ENCODE assay signal across 25 mouse cellular contexts in the genomic region with DNA sequence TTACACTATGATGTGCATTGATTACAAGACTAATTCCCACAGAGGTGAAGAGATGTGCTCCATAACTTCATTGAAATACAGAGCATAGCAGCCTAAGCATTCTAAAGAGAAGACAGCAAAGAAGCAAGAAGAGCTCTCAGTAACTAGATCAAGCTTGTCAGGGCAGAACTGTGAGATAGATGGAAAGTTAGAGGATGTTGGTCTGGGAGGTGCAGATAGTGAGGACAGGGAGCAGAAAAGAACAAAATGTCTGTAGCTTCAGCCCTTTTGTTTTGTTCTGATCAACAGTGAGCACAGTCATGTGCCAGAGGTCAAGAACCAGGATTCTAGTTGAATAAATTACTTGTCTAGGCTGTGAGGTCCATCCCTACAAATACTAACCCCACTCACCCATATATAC.
DNase-seq lines count a peak whose midpoint lies in the region; ATAC-seq lines count a peak whose summit lies in the region.
"Had no signal": no experiment of that assay in that cellular context is flagged by ENCODE, and none has a peak within 500 bp of the region (broad histone marks: within the 10 kb centered on the region; RNA-seq: fewer than 3 reads in every experiment).

No protein-coding gene starts in this region.

- no peaks in the 10 kb centered on the region for H3K9me3 ChIP-seq in liver, embryonic 13.5 days (replicated peaks)
- no peaks in the 10 kb centered on the region for H3K9me3 ChIP-seq in liver, embryonic 16.5 days (replicated peaks; ENCODE audit: control insufficient read depth, low read length)
- H3K9me3 ChIP-seq: forebrain, embryonic 12.5 days; forebrain, embryonic 15.5 days; G1E; heart, embryonic 10.5 days; heart, embryonic 13.5 days had no signal

- 0 out of 2 replicates have a peak, but pooled peaks cover 3% of the 10 kb centered on the region for H3K36me3 ChIP-seq in liver, embryonic 13.5 days
- H3K36me3 ChIP-seq in liver, embryonic 16.5 days (ENCODE audit: control insufficient read depth, insufficient read depth), result no peaks in the 10 kb centered on the region
- H3K36me3 ChIP-seq: forebrain, embryonic 12.5 days; forebrain, embryonic 15.5 days; heart, embryonic 10.5 days had no signal

- H3K4me1 ChIP-seq in liver, embryonic 13.5 days (replicated peaks), result peaks cover 35% of the 10 kb centered on the region
- peaks cover 16% of the 10 kb centered on the region for H3K4me1 ChIP-seq in liver, embryonic 16.5 days (ENCODE audit: control insufficient read depth, low read depth, low read length)
- H3K4me1 ChIP-seq: forebrain, embryonic 12.5 days; forebrain, embryonic 15.5 days; heart, embryonic 10.5 days; heart, embryonic 13.5 days had no signal

- no peak overlapping the region for H3K4me3 ChIP-seq in liver, embryonic 13.5 days (replicated peaks)
- no peak overlapping the region for H3K4me3 ChIP-seq in liver, embryonic 16.5 days (ENCODE audit: low read depth, low read length)
- H3K4me3 ChIP-seq: forebrain, embryonic 12.5 days; forebrain, embryonic 15.5 days; heart, adult 2 months; heart, embryonic 10.5 days; heart, embryonic 13.5 days had no signal

- no peaks in the 10 kb centered on the region for H3K27me3 ChIP-seq in liver, embryonic 13.5 days
- no peaks in the 10 kb centered on the region for H3K27me3 ChIP-seq in liver, embryonic 16.5 days (ENCODE audit: control insufficient read depth, insufficient read depth, low read depth, low read length)
- H3K27me3 ChIP-seq: CH12.LX; forebrain, embryonic 12.5 days; forebrain, embryonic 15.5 days; heart, embryonic 13.5 days; Patski had no signal

- H3K9ac ChIP-seq in liver, embryonic 13.5 days, result no peak overlapping the region
- no peak overlapping the region for H3K9ac ChIP-seq in liver, embryonic 16.5 days (ENCODE audit: low read depth, low read length)
- H3K9ac ChIP-seq: forebrain, embryonic 12.5 days; forebrain, embryonic 15.5 days; heart, embryonic 13.5 days; hindbrain, embryonic 14.5 days had no signal

- peak overlapping the region; percentile 9; the same call in 1 of the 2 replicates for H3K27ac ChIP-seq in liver, embryonic 13.5 days
- peak overlapping the region; percentile 44; the same call in 1 of the 2 replicates for H3K27ac ChIP-seq in liver, embryonic 16.5 days (ENCODE audit: low read length)
- H3K27ac ChIP-seq: forebrain, embryonic 12.5 days; forebrain, embryonic 15.5 days; heart, adult 2 months; heart, embryonic 10.5 days; heart, embryonic 13.5 days; hindbrain, embryonic 14.5 days; hindbrain, postnatal 0 days had no signal

- DNase-seq in liver, embryonic 13.5 days, result no peak
- DNase-seq in liver, result no peak
- no peak for DNase-seq in gastrocnemius, postnatal 4 days (ENCODE audit: low spot score in 2 of 2)
- no peak for DNase-seq in neural tube, embryonic 10.5 days (ENCODE audit: extremely low spot score, low spot score)
- DNase-seq: adrenal gland, postnatal 10 days; adrenal gland, postnatal 36 days; B cell, adult 2 months; cerebellum, adult 18-20 months; cerebellum, adult 9-10 months; cerebellum, postnatal 14 days; gastrocnemius, postnatal 25 days; heart, adult 2 months; heart, postnatal 14 days; heart, postnatal 4 days had no signal

- no peak overlapping the region for H3K4me2 ChIP-seq in liver, embryonic 13.5 days
- no peak overlapping the region for H3K4me2 ChIP-seq in liver, embryonic 16.5 days (ENCODE audit: low read depth, low read length)
- H3K4me2 ChIP-seq: forebrain, embryonic 12.5 days; forebrain, embryonic 15.5 days; heart, embryonic 13.5 days; hindbrain, embryonic 14.5 days had no signal

- ATAC-seq in liver, embryonic 13.5 days (ENCODE audit: low read depth), result peak; percentile 62; the same call in 1 of the 2 replicates
- peak; percentile 54 for ATAC-seq in liver, embryonic 16.5 days (ENCODE audit: low read depth)
- ATAC-seq in megakaryocyte-erythroid progenitor cell, adult 5-6 weeks (replicated peaks; ENCODE audit: low FRiP score, low TSS enrichment, poor library complexity, severe bottlenecking), result peak; percentile 80
- ATAC-seq: forebrain, embryonic 15.5 days; hindbrain, postnatal 0 days; Patski had no signal
